Mouse (Mus musculus): Measurements from ENCODE around the gene Gm11034. TPM values are rescaled to one million over a fixed set of nuclear protein-coding genes. Genes with fewer than 3 reads are reported as not detected.

The Gm11034 gene
- polyA plus RNA-seq (2015; fragmentation: Nextera tagmentation; extraction: Ambion mirVana), result not detected in 2 replicates

DNA sequence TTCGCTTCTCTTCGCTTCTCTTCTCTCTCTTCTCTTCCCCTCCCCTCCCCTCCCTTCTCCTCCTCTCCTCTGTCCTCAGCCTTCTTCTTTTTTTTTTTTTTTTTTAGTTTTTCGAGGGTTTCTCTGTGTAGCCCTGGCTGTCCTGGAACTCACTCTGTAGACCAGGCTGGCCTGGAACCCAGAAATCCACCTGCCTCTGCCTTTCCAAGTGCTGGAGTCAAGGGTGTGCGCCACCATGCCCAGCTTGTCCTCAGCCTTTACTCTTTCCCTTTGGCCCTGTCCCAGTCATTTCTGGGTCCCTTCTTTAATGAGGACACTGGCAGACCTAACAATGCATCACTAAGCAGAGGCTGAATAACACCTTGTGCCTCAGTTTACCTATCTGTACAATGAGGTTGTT is at the start of gene Gm11034:
TSS of gene Gm11034 (minus strand) at position 101 of the 400 bp plus-strand sequence.
- Histone ChIP-seq H3K36me3 (no peaks in the 10 kb centered on the region), H3K9ac (no peak within 1 kb of the TSS)
- WGBS, result 73% methylated on average over 4 of the region's 4 CpGs

DNA sequence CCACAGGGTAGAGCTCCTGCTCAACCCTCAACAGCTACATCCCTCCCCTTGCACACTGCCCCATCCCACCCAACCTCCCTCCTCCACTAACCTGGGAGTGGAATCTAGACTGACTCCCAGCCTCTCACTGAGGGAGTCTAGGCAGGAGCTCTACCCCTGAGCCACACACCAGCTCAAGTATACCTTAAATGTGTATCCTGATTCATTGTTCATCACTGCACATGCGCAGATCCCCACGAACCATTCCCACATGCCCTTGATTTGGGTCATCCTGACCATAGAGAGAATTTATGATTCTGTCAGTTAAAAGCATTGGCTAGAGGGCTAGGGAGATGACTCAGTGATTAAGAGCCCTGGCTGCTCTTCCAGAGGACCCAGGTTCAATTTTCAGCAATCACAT is 49.3 kb upstream of the Gm11034 start:
- Histone ChIP-seq H3K36me3 (no peaks in the 10 kb centered on the region), H3K27me3 (no peaks in the 10 kb centered on the region), H3K4me3 (replicated peaks) (no peak overlapping the region), H3K27ac (no peak overlapping the region), H3K4me1 (0 out of 2 replicates have a peak, but pooled peaks cover 3% of the 10 kb centered on the region), H3K9ac (no peak overlapping the region), H3K4me2 (no peak overlapping the region), H3K9me3 (replicated peaks) (no peaks in the 10 kb centered on the region)
- WGBS, result 79% methylated on average over 2 of the region's 2 CpGs
- ATAC-seq (replicated peaks; ENCODE audit: low FRiP score), result no peak

More for the DNA sequence above, at the start of gene Gm11034:
- no peaks in the 10 kb centered on the region for H3K4me1 ChIP-seq
- peaks cover 15% of the 10 kb centered on the region; the same call in 1 of the 2 replicates for H3K27me3 ChIP-seq
- H3K4me3 ChIP-seq (replicated peaks), result no peak within 1 kb of the TSS
- no peak within 1 kb of the TSS for H3K4me2 ChIP-seq
- ATAC-seq (replicated peaks; ENCODE audit: low FRiP score), result no peak
- H3K27ac ChIP-seq, result no peak within 1 kb of the TSS
- H3K9me3 ChIP-seq (replicated peaks), result no peaks in the 10 kb centered on the region

DNA sequence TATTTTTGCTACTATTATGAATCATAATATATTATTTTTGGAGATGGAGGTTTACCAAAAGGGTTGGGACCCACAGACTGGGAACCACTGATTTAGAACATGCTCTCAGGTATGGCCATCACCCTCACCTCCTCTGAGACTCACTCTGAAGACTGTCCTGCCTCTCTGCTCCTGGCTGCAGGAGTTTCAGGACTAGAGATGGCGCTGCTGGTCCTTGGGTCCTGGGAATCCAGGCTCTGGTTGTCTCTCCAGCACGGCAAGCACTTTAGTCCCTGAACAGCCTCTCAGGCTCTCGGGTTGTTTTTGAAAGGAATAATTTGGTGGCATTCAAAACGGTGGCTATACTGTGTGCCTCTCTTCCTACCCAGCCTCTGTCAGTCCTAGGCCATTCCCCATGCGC is 48.4 kb upstream of the Gm11034 start:
- WGBS, result 48% methylated on average over 5 of the region's 5 CpGs
- no peak overlapping the region for H3K4me2 ChIP-seq
- no peak for ATAC-seq (replicated peaks; ENCODE audit: low FRiP score)

GRCm38 (mm10) chr8:72261431-72261830 is 48.0 kb upstream of the Gm11034 start:
- Histone ChIP-seq H3K4me3 (replicated peaks) (no peak overlapping the region), H3K27ac (no peak overlapping the region), H3K4me1 (0 out of 2 replicates have a peak, but pooled peaks cover 3% of the 10 kb centered on the region), H3K36me3 (peaks cover 6% of the 10 kb centered on the region; the same call in 1 of the 2 replicates), H3K9ac (no peak overlapping the region), H3K9me3 (replicated peaks) (no peaks in the 10 kb centered on the region), H3K4me2 (no peak overlapping the region), H3K27me3 (no peaks in the 10 kb centered on the region)
- no peak for ATAC-seq (replicated peaks; ENCODE audit: low FRiP score)

More for the DNA sequence above, 48.4 kb upstream of the Gm11034 start:
- Histone ChIP-seq H3K27ac (no peak overlapping the region), H3K36me3 (peaks cover 3% of the 10 kb centered on the region; the same call in 1 of the 2 replicates), H3K27me3 (no peaks in the 10 kb centered on the region), H3K4me3 (replicated peaks) (no peak overlapping the region), H3K9ac (no peak overlapping the region), H3K9me3 (replicated peaks) (no peaks in the 10 kb centered on the region), H3K4me1 (0 out of 2 replicates have a peak, but pooled peaks cover 3% of the 10 kb centered on the region)

DNA sequence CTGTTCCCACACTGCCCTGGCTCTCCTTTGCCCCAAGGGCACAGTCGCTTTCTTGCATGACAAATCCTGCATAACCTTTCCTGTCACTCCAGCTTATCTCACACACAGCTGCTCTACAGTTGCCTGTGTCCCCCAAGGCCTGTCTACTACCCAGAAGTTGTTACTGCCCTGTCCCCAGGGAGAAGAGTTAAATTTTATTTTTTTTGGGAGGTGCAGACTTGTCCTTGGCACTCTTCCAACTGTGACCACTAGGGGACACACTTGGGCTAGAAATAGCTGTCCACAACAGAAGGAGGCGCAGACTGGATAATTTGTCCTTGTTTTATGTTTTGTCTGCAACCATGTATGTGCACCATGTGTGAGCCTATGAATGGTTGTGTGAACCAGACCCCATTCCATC is 47.6 kb upstream of the Gm11034 start:
- ATAC-seq (replicated peaks; ENCODE audit: low FRiP score), result peak; percentile 56
- 29% methylated on average over 2 of the region's 2 CpGs for WGBS
- Histone ChIP-seq H3K36me3 (peaks cover 6% of the 10 kb centered on the region; the same call in 1 of the 2 replicates), H3K4me3 (replicated peaks) (no peak overlapping the region), H3K4me2 (no peak overlapping the region), H3K27me3 (no peaks in the 10 kb centered on the region), H3K9me3 (replicated peaks) (no peaks in the 10 kb centered on the region), H3K27ac (no peak overlapping the region), H3K9ac (no peak overlapping the region), H3K4me1 (0 out of 2 replicates have a peak, but pooled peaks cover 3% of the 10 kb centered on the region)

DNA sequence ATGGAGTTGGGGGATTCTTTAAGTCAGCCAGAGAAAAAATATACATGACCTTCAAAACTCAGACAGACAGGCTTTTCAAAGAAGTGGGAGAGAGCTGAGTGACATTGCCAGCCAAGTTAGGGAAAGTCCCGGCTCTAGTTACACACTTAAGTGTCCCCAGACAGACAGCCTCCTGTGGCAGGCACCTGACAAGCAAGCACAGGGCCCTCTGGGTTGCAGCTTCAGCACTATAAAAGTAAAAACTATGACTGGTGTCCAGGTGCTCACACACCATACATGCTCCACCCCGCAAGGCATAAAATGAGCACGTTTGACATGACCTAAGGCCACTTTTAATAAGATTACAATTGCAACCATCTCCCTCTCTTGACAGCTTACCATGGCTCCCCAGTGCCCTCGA is 47.1 kb upstream of the Gm11034 start:
- 53% methylated on average over 4 of the region's 4 CpGs for WGBS
- 0 out of 2 replicates have a peak, but pooled peaks cover 3% of the 10 kb centered on the region for H3K4me1 ChIP-seq
- peaks cover 11% of the 10 kb centered on the region; the same call in 1 of the 2 replicates for H3K36me3 ChIP-seq
- ATAC-seq (replicated peaks; ENCODE audit: low FRiP score), result no peak
- no peak overlapping the region for H3K4me3 ChIP-seq (replicated peaks)
- no peaks in the 10 kb centered on the region for H3K27me3 ChIP-seq
- no peaks in the 10 kb centered on the region for H3K9me3 ChIP-seq (replicated peaks)
- no peak overlapping the region for H3K9ac ChIP-seq
- H3K4me2 ChIP-seq, result no peak overlapping the region
- H3K27ac ChIP-seq, result no peak overlapping the region

- no peak overlapping the region for H3K9ac ChIP-seq
- 0 out of 2 replicates have a peak, but pooled peaks cover 3% of the 10 kb centered on the region for H3K4me1 ChIP-seq
- H3K27me3 ChIP-seq, result no peaks in the 10 kb centered on the region
- ATAC-seq (replicated peaks; ENCODE audit: low FRiP score), result no peak
- no peak overlapping the region for H3K4me2 ChIP-seq
- 60% methylated on average over 2 of the region's 2 CpGs for WGBS
- H3K36me3 ChIP-seq, result peaks cover 18% of the 10 kb centered on the region; the same call in 1 of the 2 replicates
- H3K27ac ChIP-seq, result no peak overlapping the region
- no peaks in the 10 kb centered on the region for H3K9me3 ChIP-seq (replicated peaks)
- no peak overlapping the region for H3K4me3 ChIP-seq (replicated peaks)
These were observed 46.4 kb upstream of the Gm11034 start for GRCm38 (mm10) chr8:72259862-72260261.

DNA sequence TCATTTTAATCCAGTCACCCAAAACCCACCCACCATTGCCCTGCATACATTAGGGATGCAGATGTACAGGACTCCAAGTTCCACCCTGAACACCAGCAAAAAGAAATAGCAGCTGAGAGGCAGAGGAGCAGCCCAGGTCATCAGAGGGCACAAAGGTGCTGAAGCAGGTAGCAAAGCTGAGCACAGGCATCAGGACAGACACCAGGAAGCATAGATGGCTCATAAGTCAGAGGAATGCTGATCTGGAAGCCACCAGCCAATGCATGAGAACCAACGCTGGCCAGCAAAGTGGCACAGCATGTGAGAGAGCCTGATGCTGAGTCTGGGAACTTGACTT is 44.4 kb upstream of the Gm11034 start:
- Histone ChIP-seq H3K4me3 (replicated peaks) (no peak overlapping the region), H3K27me3 (no peaks in the 10 kb centered on the region), H3K9me3 (replicated peaks) (no peaks in the 10 kb centered on the region), H3K27ac (no peak overlapping the region), H3K4me1 (0 out of 2 replicates have a peak, but pooled peaks cover 3% of the 10 kb centered on the region), H3K9ac (no peak overlapping the region), H3K4me2 (no peak overlapping the region), H3K36me3 (peaks cover 34% of the 10 kb centered on the region)
- ATAC-seq (replicated peaks; ENCODE audit: low FRiP score), result no peak
- WGBS, result 96% methylated on average over 1 of the region's 1 CpGs

DNA sequence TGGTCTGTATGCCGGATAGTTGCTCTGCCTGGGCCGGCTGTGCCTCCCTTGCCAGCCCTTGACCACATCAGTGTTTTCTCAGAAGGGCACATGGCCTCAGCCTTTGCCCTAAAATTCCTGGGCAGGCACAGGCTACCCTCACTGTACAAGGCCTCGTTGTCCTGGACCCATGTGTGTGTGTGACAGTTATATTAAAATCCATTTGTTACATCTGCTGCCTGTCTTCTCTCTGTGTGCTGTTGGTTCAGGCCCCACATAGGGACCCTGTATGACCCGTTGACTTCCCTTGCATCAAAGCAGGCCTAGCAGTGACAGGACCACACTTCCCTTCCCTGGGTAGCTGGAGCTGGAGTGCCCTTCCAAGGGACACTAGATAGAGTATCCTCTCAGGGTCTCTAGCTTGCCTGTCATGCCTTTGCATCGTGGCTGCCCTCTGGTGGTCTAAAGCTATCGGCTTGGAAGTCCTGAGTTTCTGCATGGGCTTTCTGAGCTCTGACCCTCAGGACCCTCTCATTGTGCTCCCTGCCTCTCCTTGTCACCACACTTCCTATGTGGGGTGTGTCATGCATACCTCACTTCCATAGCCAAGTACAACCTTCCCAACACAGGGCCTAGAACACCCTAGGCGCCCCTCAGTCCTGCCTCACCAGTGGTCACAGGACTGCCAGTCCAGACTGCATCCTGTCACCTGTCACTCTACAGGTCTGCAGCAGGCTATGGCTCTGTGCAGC is 43.9 kb upstream of the Gm11034 start:
- ATAC-seq (replicated peaks; ENCODE audit: low FRiP score), result peak; percentile 37; the same call in 1 of the 2 replicates
- H3K9ac ChIP-seq, result no peak overlapping the region
- WGBS, result 58% methylated on average over 7 of the region's 7 CpGs
- H3K4me2 ChIP-seq, result no peak overlapping the region
- H3K4me3 ChIP-seq (replicated peaks), result no peak overlapping the region
- H3K27me3 ChIP-seq, result no peaks in the 10 kb centered on the region
- H3K36me3 ChIP-seq, result peaks cover 39% of the 10 kb centered on the region
- H3K27ac ChIP-seq, result no peak overlapping the region
- H3K4me1 ChIP-seq, result 0 out of 2 replicates have a peak, but pooled peaks cover 3% of the 10 kb centered on the region
- no peaks in the 10 kb centered on the region for H3K9me3 ChIP-seq (replicated peaks)

GRCm38 (mm10) chr8:72244610-72245009 is 31.2 kb upstream of the Gm11034 start:
- H3K4me3 ChIP-seq (replicated peaks), result no peak overlapping the region
- no peak overlapping the region for H3K27ac ChIP-seq
- 66% methylated on average over 2 of the region's 2 CpGs for WGBS
- no peaks in the 10 kb centered on the region for H3K27me3 ChIP-seq
- H3K36me3 ChIP-seq, result peaks cover 36% of the 10 kb centered on the region
- ATAC-seq (replicated peaks; ENCODE audit: low FRiP score), result no peak
- no peaks in the 10 kb centered on the region for H3K9me3 ChIP-seq (replicated peaks)
- H3K4me1 ChIP-seq, result peaks cover 15% of the 10 kb centered on the region
- H3K9ac ChIP-seq, result no peak overlapping the region
- no peak overlapping the region for H3K4me2 ChIP-seq

DNA sequence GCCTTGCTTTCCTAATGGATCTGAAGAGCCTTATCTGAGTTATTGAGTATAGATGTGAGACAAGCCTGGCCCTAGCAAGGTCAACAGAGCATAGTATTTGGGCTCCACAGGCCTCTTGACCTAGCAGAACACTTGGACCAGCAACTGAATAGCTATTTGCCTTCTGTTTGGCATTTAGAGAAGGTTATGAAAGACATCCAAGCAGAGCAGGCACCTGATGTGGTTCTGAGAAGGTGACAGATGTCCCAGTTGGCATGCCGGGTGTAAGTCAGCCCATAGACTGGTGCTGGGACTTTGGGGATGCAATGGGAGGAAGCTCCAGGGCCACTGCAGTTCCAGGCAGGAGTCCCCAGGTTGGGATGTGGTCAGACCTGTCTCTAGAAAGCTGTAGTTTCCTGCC is 28.8 kb upstream of the Gm11034 start:
- Histone ChIP-seq H3K4me2 (no peak overlapping the region), H3K9ac (no peak overlapping the region), H3K27ac (no peak overlapping the region), H3K4me1 (peaks cover 20% of the 10 kb centered on the region), H3K4me3 (replicated peaks) (no peak overlapping the region), H3K27me3 (no peaks in the 10 kb centered on the region), H3K9me3 (replicated peaks) (no peaks in the 10 kb centered on the region), H3K36me3 (peaks cover 24% of the 10 kb centered on the region)
- 96% methylated on average over 1 of the region's 1 CpGs for WGBS
- no peak for ATAC-seq (replicated peaks; ENCODE audit: low FRiP score)

- H3K4me3 ChIP-seq (replicated peaks), result peak overlapping the region; percentile 77
- peaks cover 20% of the 10 kb centered on the region for H3K4me1 ChIP-seq
- no peaks in the 10 kb centered on the region for H3K9me3 ChIP-seq (replicated peaks)
- H3K27me3 ChIP-seq, result no peaks in the 10 kb centered on the region
- H3K36me3 ChIP-seq, result peaks cover 12% of the 10 kb centered on the region
- H3K9ac ChIP-seq, result peak overlapping the region; percentile 58
- peak overlapping the region; percentile 97; the same call in 1 of the 2 replicates for H3K27ac ChIP-seq
- peak overlapping the region; percentile 76 for H3K4me2 ChIP-seq
- 66% methylated on average over 7 of the region's 7 CpGs for WGBS
- ATAC-seq (replicated peaks; ENCODE audit: low FRiP score), result no peak
These were observed 27.5 kb upstream of the Gm11034 start for GRCm38 (mm10) chr8:72240951-72241350.
